Mouse (Mus musculus) layer of hippocampus, adult 11-12 months (tissue): Measurements from ENCODE around the gene Gab1.

Experiments used
- DNase-seq: peaks from one replicate; pipeline ENCODE4 v3.0.0; 2022; ENCODE audit warnings: low spot score

Gene Gab1

DNA sequence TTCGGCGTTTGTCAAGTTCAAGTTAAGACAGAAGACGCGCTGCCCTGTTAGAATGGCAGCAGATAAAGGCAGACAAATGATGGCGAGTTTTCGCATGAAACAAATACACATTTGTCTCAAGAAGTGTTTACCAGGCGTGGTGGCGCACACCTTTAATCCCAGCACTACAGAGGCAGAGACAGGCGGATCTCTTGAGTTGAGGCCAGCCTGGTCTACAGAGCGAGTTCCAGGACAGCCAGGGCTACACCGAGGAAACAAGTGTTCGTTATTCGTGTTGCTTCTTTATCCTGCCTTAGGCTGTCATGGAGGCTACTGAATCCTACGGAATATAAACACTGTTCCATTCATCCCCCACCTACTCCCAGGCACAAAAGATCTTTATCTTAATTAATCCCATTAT, 140.4 kb downstream of the Gab1 start:
- DNase-seq: no peak

DNA sequence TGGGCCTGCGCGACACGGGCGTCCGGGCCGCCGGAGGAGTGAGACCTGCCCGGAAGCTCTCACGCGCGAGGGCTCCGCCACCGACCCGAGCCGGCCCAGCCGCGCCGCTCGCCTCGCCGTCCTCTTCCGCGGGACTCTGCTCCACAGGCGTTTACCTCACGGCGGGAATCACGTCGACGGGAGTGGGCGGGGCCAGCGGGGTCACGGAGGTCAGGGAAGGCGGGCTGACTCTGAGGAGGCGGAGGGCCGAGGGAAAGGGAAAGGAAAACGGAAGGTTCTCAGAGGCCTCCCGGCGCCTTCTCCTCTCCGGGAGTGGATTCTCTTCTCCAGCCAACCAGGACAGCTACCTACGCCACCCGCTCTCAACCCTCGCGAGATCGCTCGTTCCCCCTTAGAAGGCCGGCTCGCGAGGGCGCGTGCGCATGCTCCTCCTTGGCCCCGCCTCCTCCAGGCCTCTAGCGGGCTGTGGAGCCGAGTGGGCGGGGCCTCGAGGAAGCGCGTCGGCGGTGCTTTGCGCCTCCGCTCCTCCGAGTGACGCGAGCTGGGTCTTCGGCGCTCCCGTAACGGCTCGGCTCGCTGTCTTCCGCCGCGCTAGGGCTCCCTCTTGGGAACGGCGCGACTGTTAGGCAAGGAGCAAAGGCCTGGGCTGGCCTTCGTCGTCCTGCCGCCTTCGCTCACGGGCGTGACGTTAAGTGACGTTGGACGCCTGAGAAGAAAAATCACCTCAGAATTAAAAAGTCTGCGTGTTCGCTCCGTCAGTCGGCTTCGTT, 141.0 kb downstream of the Gab1 start, which contains the start of gene Smarca5:
Smarca5 (minus strand) TSS at position 343 of the 770 bp plus-strand sequence.
- DNase-seq: peak; percentile 93

DNA sequence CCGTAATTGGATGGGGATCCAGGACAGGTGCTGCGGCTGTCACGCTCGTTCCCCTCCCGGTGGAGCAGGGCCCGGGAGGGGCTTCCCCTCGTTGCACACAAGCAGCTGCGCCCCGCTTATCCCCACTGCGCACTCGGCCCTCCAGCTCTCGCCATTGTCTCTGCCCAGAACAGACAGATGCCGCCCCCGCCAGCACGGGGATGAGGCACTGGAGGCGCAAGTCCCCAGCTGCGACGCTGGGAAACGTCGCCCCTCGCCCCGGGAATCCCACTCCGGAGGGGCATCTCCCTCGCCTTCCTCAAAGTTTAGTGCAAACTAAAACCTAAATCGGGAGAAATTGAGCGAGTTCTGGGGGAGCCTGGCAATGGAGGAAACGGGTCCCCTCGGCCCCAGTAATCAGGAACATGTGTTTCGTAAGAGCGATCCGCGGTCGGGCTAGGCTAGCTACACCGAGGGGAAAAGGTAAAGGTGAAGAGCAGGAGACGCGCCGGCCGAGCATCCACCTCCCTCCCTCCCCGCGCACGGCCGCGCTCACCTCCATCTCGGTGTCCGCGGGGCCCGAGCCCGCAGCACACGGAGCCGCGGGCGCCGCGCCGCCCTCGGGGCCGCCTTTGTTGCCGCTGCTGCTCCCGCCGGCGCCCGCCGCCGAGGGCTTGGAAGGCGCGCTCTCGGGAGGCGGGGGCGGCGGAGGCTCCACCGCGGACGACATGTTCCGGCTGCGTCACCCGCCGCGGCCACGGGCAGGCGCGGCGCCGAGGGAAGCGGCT, 141.7 kb downstream of the Gab1 start:
- peak; percentile 64 for DNase-seq

DNA sequence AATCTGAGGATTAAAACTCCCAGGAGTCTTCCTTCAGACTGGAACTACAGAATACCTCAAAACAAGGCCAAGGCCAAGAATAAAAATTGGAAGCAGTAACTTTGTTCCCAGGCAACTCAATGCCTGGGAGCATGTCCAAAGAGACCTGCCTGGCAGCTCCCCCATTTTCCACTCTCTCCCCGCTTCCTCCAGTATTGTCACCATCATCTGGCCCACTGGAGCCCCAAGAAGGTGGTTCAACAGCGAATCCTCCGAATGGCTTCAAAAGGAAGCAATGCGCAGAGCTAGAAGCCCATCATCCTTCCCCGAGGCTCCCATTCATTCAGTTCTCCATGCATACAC, 142.3 kb downstream of the Gab1 start:
- DNase-seq: no peak

DNA sequence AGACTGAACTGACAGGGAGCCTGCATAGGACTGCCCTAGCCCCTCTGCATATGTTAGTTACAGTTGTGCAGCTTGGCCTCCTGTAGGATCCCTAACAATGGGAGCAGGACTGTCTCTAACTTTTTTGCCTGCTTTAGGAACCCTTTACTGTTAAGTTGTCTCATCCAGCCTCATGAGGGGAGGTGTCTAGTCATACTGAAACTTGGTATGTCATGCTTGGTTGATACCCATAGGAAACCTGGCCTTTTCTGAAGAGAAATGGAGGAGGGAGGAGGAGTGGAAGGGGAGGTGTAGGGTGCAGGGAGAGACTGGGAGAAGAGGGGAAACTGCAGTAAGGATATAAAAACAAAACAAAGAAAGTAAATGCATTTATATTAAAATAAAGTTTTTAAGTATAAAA, 148.0 kb downstream of the Gab1 start:
- no peak for DNase-seq

DNA sequence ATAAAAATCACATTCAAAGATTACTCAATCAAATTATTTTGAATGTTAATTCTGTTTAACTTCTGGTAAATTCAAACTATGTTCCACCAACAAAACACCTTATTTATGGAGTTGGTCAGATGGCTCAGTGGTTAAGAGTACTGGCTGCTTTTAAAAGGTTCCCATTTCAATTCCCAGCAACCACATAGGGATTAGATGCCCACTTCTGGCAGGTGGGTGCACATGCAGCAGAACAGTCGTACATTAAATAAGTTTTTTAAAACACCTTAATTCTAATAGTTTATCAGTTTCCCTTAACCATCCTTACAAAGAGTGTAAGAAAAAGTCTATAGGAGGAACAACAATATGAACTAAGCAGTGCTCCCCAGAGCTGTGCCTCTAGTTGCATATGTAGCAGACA, 165.9 kb downstream of the Gab1 start:
- DNase-seq: no peak
